Mouse (Mus musculus) lung, postnatal 0 days (tissue): ENCODE data around the gene Acy3.

Source experiments
- CTCF ChIP-seq: IDR thresholded peaks from 2 replicates; pipeline ENCODE4 v1.5.1; 2016; ENCODE audit warnings: antibody characterized with exemption, mild to moderate bottlenecking
- EP300 ChIP-seq: IDR thresholded peaks from 2 replicates; pipeline ENCODE4 v1.6.1; 2016; ENCODE audit warnings: antibody characterized with exemption, mild to moderate bottlenecking, control low read depth

GRCm38 (mm10) chr19:4027576-4027975 is 41.2 kb downstream of the Acy3 start:
- TF ChIP-seq CTCF (no peak), EP300 (no peak)
